Mouse (Mus musculus): ENCODE data around the gene Epb41l2.
A peak's percentile ranks its signal among the peaks of the same experiment; 100 is the strongest.

Epb41l2 gene

DNA sequence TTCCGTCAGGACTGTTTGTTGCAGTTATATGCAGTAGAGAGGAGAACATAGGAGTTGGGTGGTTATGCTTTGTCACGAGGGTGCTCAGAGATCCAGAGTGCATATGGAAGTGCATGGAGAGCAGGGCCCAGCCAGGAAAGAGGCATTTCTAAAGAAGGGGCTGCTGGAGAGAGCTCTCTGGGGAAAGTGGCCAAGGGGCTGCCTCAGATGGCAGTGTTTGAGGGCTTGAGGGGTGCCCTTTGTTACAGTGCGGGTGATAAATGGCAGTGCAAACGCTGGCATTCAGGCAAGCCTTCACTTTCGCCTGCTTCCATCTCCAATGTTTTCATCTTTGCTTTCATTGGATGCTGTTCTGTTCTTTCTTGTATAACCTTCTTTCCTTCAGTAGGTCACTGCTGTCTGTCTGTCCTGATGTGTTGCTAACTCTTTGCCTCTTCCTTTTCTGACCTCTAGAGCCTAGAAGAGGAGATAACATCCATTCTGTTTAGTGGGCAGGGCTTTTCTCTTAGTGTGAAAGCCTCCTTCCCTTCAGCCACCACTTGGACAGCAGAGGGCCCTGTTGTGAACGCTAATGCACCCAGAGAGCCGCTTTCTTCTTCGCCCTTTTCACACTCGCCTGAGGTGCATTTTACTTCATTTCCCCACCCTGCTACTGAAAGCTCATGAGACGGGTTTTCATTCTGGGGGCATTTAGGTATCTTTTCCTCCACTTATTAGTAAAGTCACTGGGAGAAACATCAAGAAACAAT lies 139.9 kb downstream of the Epb41l2 start:
- DNase-seq (ENCODE audit: low spot score in 2 of 2): no peak

DNA sequence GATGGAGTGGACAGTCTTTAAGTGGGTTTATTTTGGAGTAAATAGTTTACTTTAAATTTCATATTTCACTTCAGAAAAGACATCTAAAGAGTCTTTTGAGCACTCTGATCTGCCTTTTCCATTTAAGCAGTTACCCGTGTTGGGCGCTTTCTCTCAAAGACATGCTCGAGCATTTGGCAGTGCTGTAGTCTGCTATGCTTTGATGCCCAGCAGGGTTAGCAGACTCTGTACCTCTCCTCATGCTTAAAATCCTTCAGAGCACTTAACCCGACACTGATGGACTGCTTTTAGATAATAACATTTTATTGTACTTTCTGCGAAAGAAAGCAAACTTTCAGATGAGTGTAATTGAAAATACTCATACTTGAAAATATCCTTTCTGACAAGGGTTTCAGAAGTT lies 143.7 kb downstream of the Epb41l2 start:
- no peak for DNase-seq (ENCODE audit: low spot score in 2 of 2)

DNA sequence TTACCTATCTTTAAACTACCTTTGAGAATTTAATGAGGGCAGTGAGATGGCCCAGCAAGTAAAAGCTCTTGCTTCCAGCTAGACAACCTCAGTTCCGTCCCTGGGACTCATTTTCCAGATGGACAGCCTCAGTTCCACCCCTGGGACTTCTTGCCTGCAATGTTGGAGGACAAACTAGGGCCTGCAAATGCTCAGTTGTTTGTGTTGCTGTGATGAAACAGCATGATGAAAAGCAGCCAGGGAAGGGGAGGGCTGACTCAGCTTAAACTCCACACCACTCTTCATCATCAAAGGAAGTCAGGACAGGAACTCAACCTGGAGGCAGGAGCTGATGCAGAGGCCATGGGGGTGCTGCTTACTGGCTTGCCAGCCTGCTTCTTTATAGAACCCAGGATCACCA lies 154.2 kb downstream of the Epb41l2 start:
- peak in 1 of 2 experiments; percentile 10 for DNase-seq (ENCODE audit: low spot score in 2 of 2)

DNA sequence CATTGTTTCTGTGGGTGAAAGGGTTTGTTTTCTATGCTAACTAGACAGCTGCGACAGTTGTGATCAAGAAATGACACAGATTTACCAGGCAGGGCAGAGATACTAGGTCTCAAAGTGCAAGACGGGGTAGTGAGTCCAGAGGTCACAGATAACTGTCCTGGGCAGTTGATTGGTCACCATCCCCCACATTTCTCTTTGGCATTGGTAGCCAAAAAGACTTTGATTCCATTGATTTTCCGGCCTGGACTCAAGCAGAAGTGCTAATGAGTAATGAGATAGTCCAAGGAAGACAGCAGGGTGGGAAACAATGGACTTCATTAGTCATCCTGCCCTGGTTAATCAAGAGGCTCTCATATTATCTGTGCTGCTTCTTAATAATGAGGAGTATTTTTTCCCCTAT lies 160.4 kb downstream of the Epb41l2 start:
- no peak for DNase-seq (ENCODE audit: low spot score in 2 of 2)

DNA sequence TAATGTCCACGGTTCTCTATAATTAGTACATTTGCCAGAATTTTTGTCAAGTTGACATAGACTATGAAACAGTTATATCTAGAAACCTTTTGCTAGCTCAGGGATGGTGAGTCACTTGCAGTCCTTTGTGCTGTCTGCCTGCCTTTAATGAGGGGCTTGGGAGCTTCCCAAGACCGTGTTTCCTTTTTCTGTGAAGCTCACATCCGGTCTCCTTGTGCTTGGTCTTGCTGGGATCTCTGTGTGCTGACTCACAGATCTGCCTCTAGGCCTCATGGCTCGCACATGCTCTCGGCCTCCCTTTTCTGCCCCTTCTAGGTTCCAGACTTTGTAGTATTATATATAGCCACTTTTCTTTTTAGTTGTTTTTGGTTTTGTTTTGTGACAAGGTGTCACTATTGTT lies 160.8 kb downstream of the Epb41l2 start:
- no peak for DNase-seq (ENCODE audit: low spot score in 2 of 2)

DNA sequence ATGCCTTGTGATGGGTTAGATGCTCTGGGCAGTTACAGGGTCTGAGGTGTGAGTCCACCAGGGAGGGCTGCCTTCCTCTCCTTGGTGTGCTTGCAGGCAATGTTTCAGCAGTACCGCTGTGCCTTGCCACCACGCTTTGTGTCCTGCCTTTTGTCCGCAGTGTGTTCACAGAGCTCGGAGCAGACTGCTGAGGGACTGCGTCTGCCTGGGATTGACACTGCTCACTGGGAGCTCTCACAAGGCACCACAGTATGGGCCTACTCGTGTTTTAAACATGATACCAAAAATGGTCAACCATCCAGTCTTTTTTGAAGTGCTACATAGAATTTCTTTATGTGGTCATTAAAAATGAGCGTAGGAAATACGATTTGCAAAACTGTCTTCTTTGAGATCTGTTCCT lies 164.1 kb downstream of the Epb41l2 start:
- DNase-seq (ENCODE audit: low spot score in 2 of 2): peak in 1 of 2 experiments; percentile 29

DNA sequence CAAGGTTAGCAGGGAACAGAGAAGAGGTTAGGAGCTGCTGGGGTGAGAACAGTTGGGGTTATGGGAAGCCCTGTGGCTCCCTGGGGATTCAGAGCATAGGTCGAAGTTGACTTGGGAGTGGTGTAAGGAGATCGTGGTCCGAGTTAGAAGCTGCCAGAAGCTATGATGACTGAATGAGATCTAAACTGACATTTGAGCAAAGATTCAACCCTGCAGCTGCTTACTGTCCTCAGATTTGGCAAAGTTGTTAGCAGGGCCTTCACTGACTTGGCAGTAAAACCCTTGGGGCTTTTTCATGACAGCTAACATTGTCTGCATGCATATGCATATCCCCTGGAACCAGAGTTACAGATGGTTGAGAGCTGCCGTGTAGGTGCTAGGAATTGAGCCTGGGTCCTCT lies 166.6 kb downstream of the Epb41l2 start:
- DNase-seq (ENCODE audit: low spot score in 2 of 2): peak in 1 of 2 experiments; percentile 12

DNA sequence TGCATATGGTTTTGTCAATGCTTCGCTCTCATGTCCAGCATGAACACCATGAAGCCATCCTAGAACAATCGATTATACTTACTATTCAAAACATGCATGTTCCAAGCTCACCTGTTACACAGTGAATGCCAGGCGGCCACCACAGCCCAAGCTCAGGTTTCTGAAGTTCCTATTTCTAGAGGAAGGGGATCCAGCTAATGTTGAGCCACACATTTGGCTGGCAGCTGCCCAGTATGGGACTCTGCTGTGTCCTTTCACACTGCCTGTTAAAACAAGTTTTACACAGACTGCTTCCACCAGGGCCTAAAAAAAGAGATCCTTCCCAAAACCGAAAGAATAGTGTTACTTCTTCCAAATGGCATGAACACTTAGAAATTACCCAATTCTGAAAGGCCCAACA lies 167.0 kb downstream of the Epb41l2 start:
- DNase-seq (ENCODE audit: low spot score in 2 of 2): peak in 1 of 2 experiments; percentile 34

DNA sequence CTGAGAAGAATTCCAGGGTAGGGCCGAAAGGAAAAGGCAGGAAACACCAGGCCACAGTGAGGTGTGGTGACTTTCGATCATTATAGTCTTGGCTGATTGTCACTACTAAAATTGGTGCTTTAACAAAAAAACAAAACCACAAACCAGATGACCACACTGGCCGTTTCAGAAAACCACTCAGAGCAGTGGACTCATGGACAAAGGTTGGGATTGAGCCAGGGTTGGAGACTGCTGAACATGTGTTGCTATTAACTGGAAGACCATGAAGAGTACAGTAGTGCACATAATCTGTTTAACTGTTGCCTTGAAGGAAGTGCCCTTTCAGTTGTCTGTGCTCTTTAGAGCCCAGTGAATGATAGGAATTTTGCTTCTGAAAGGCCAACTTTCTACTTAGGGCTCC lies 167.5 kb downstream of the Epb41l2 start:
- peak in 1 of 2 experiments; percentile 21 for DNase-seq (ENCODE audit: low spot score in 2 of 2)

DNA sequence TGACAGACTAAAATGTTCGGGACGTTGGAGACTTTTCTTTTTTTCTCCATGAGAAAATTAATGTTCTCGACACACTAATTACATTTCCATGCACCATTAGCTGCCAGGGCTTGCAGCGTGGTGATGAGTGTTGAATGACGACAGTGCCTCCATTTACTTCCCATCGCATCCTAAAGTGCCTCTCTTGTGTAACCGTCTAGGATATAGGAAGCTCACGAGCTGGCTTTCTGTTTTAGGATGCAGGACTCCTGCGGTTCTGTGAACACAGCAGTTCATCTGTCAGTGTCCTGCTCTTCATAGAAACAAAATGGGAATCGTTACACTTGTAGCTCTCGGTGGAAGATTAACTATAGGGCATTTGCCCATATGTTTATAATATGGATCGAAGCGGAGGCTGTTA lies 171.7 kb downstream of the Epb41l2 start:
- peak in 1 of 2 experiments; percentile 16 for DNase-seq (ENCODE audit: low spot score in 2 of 2)

DNA sequence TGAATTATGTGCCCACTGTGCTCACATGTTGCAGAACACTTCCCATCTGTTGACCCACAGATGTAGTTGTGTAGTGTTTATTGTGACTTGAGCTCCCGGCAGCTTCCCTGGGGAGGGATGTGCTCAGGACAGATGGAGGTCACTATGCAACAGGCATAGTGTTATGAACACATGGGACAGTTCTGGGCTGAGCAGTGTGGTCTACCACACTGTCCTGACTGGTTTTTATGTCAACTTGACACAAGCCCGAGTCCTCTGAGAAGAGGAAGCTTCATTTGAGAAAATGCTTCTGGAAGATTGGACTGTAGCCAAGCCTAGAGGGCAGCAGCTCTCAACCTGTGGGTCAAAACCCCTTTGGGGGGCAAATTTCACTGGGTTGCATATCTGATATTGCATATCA lies 173.5 kb downstream of the Epb41l2 start:
- peak in 1 of 2 experiments; percentile 12 for DNase-seq (ENCODE audit: low spot score in 2 of 2)

DNA sequence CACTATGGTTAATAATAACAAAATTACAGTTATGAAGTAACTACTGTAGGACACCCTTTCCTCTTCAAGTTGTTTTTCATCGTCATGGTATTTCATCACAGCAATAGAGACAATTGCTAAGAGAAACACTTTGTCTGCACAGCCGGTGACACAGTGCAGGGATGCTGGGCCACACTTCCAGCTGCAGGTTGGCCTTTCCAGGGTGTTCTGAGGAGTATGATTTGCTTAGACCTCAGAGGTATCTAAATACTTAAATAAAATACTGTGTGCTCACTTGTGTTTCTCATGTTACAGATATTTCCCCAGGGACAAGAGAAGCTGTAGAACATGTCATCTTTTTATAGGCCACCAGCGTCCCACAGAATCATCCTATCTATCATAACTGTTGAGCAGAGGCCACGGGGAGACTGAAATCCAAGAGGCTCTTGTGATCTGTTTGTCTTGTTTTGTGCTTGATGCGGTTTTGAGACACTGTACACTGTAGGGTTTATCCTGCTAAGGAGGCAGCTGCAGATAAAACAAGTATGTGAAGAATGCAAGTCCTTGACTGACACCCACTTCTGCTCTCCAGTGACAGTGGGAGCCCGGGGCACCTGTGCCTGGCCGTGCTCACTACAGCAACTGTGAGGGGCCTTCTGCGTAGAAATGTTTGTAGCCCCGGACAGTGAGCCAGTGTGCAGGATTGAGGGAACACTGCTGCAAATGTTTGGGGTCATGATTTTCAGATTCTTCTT lies 174.1 kb downstream of the Epb41l2 start:
- DNase-seq (ENCODE audit: low spot score in 2 of 2): peak in 1 of 2 experiments; percentile 7

DNA sequence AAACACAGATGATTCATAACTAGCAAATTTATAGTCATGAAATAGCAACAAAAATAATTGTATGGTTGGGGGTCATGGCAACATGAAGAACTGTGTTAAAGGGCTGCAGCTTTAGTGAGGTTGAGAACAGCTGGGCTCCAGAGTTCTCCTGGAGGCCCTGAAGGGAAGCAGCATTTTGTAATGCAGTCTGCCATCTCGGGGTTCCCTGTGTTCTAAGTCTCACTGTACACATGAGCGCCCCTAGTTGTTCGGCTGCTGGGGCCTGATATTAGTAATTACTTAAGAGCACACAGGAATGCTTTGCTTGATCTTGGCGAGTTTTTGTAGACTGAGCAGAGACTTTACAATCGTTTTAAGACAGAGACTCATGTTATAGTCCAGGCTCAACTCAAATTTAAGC lies 174.9 kb downstream of the Epb41l2 start:
- peak in 1 of 2 experiments; percentile 11 for DNase-seq (ENCODE audit: low spot score in 2 of 2)

DNA sequence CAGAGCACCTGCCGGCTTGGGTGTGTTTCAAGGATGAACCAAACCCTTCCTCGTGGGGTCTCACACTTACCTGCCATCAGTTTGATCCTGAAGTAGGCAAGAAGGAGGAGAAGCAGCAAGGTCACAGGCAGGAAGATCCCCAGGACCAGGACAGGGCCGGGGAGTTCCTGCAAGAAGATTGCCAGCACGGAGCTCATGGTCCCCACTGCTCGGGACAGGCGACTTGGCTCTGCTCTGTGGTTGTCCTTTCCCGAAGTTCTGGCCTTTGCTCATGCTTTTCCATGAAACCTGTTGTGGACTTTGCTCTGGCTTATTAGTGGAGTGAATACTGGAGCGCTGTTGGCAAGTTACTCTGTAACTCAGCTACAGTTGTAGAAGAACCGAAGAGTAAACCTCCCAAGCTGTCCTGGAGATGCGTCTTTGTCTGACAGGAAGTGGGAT lies 176.3 kb downstream of the Epb41l2 start, which contains the start of gene Smlr1:
Smlr1 (minus strand) TSS at position 377 of the 441 bp plus-strand sequence.
- peak in 1 of 2 experiments; percentile 14 for DNase-seq (ENCODE audit: low spot score in 2 of 2)

DNA sequence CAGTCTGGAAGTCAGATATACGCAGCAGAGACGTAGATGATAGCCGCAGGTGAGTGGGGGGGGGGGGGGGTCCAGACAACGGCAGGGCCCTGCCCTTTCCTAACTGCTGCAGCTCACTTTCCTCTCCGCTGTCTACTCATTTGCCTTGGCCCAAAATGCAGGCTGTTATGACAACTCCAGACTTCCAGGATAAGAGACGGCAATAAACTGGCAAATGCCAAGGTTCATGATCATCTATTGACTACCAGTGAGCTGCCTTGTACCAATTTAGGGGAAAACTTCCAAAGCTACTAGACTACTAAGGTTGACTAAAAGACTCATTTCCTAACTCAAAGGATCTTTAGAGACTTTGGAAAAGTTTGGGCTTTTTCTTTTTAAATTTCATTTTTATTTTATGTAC lies 177.0 kb downstream of the Epb41l2 start:
- DNase-seq (ENCODE audit: low spot score in 2 of 2): no peak

DNA sequence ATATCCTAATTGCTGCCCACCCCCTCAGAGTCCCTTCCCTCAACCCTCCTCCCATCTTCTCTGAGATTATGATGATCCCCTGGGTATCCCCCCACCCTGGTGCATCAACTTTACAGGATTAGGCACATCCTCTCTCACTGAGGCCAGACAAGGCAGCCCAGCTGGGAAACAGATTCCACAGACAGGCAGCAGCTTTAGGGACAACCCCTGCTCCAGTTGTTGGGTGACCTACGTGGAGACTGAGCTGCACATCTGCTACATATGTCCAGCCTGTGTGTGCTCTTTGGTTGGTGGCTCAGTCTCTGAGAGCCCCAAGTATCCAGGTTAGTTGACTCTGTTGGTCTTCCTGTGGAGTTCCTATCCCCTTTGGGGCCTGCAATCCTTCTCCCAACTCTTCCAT lies 179.1 kb downstream of the Epb41l2 start:
- no peak for DNase-seq (ENCODE audit: low spot score in 2 of 2)

DNA sequence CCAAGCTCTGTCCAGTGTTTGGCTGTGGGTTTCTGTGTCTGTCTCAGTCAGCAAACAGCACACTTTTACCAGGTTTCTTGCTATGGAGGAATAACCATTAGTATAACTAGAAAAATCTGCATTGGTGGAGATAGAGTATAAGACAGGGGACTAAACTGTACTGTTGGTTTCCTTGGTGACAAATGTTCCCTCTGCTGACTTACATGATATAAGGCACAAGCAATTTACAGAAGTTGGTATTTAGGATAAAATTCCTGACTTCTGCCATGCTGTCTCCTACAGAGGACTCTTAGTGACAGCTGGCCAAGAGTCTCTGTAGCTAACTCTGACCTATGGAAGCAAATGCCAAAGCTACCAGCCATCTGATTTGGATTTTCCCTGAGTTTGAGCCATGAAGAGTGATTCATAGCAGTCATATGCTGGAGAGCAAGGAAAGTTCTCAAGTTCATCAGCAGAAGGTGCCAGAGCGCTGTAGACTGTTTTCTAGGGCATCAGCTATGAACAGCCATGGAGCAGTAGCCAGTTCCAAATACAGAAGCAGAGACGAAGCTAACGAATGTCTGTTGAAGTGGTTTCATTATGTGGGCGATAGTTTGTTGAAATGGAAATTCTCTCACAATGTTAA lies 179.7 kb downstream of the Epb41l2 start:
- peak; percentile 78 to 85 for DNase-seq (ENCODE audit: low spot score in 2 of 2)

DNA sequence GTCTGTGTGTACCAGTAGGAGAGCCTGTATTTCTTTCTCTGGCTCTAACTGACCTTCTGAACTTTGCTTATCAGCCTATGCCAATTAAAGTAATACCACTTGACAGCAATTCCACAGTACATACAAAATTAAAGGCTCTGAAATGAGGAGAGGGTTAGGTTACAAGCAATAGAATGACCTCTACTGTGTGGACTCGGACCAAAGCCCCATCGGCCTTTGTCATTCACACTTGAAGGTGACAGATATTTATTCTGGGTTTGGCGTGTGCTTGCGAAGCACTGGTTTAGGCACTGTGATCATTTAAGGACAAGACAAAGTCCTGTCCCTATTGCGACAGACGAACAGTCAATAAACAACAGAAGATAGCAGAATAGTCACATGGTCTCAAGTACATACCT lies 180.2 kb downstream of the Epb41l2 start:
- DNase-seq (ENCODE audit: low spot score in 2 of 2): no peak

DNA sequence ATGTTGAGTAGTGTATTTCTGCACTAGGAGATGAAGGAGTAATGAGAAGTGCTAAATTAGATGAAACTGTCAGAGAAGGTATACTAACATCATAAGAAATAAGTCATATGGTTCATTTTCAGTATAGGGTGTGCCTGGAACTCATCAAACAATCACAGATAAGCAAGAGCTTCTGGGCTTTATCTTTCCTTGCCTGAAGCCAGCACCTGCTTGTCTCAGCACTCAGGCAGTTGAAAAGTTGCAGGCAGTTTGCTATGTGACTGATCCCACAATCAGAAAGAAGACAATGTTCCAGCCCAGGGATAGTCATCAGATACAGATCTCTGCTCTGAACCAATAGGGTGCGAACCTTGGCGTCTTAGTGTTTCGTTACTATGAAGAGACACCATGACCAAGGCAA lies 181.5 kb downstream of the Epb41l2 start:
- DNase-seq (ENCODE audit: low spot score in 2 of 2): no peak

DNA sequence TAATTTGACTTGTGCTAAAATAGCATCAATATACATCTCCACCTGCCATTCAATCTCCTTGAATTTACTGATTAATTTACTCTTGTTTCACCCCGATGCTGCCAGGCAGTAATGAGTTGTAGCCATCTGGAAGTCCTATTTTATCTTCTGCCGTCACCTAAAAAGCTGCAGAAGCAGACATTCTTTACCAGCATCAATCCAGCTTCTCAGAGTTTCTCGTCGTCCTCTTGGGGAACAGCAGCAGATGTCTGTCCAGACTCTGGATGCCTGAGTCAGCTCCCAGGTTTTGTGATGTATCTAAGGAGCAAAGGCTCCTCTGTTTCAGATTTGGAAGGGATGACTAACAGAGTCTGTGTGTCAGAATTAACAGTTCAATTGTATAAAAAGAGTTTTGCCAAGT lies 193.3 kb downstream of the Epb41l2 start:
- peak in 1 of 2 experiments; percentile 46 for DNase-seq (ENCODE audit: low spot score in 2 of 2)

DNA sequence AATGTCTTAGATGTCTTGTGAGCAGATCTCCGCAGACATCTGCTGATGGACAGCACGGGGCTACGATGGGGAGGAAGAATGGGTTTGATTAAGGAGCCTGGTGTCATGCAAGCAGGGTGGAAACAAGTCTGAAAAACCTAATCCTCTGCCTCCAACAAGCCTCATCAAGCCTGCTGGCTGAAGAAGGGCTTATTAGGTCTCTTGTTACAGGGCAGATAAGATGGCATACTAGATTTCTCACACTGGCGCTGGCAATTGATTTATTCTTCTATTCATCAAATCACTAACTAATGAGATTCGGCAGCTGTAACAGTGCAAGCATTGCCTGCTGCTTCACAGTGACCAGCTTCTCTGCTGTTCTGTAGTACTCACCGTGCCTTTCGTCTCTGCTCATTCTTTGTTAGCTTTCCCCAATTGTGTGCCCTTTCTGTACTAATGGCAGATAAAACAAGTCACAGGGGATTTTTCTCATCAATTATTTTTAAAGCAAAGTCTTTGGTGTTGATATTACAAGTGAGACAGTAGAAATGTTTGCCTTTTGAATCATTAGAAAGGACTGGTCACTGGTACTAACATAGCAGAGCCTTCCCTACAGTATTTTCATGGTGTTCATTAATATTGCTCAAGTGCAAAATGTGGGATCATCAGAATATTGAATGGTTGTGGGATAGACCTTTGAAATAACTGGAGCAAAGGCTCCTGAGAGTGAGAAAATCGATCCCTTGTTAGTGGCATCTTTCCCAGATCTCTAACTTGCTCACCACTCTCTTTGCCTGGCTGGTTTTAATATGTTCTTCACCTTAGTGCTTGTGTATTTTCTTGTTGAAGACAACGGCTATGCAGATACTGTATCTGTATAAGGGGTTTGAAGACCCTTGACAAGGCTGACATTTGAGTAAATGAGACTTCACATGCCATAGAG lies 212.0 kb downstream of the Epb41l2 start:
- DNase-seq (ENCODE audit: low spot score in 2 of 2): no peak
